Mouse (Mus musculus): ENCODE measurements around the gene Cdk19.

Gene Cdk19

DNA sequence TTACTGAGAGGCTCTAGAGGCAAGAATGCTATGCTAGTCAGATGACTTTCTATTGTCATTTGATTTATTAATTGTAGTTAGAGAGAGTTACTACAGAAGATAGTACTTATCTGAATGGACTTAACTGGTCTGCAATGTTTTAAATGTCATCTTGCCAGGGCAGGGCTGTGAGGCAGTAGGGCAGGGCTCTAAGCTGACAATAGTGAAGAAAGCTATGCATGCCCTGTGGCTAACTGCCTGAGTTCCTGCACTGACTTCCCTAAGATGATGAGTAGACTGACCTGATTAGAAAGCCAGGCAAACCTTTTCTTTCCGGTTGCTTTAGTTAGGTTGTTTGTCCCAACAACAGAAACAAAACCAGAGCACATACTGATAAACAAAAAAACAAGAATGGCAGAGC lies 102.7 kb downstream of the Cdk19 start:
- no peak for DNase-seq (ENCODE audit: inconsistent ontology term)

DNA sequence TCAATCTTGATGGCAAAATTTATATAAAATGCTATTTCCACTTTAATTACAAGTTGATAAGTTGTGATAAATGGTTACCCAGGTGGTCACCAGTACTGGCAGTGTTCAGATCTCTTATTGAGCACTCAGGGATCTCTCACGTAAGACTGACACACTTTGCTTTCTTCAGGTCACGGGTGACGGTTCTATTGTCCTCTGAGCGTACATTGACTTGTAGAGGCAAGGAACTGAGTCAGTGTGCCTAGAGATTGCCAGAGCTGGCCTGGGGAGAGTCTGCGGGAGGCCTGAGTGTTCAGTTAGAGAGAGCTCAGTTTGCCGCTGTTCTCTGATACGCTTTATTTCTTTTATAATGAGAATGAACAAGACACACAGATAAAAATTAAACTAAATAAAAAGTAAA lies 104.0 kb downstream of the Cdk19 start:
- peak; percentile 39 for DNase-seq (ENCODE audit: inconsistent ontology term)

DNA sequence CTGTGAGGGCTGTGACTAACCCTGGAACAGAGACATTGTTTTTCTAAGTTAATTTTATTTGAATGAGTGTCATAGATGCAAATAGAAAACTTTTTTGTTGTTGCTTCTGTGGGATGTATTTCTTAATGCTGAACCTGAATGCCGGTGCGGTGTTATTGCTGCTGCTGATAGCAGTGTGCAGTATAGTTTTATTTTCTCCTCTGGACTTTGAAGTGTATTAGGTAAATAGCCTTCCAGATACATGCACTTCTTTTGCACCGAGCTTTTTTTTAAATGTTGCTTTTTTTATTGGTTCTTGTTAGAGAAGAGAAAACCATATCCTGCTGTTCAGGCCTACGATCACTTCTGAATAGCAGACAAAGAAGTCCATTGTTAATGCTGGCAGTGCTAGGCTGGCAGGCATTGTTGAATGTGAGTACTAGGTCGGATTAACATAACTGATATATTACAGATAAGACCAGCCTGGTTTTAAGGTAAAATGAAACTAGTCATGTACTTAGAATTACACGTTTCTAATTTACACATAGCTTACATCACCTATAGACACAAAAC lies 104.5 kb downstream of the Cdk19 start:
- DNase-seq (ENCODE audit: inconsistent ontology term): peak; percentile 61

DNA sequence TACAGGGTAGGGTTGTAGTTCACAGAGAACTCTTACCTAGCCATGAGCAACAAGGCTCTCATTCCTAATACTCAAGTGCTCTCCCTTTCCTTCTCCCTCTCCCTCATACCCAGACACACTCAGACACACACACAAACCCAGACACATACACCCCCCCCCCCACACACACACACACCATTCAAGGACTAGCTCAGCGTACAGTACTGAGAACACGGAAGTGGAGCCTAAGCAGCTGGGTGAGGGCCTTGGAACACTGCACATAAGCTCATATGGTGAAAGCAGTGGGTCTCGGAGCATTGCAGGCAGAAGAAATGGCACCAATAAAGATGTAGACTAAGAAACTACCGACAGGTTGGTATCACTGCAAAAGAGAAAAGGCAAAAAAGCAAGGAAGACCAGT lies 105.2 kb downstream of the Cdk19 start:
- no peak for DNase-seq (ENCODE audit: inconsistent ontology term)

DNA sequence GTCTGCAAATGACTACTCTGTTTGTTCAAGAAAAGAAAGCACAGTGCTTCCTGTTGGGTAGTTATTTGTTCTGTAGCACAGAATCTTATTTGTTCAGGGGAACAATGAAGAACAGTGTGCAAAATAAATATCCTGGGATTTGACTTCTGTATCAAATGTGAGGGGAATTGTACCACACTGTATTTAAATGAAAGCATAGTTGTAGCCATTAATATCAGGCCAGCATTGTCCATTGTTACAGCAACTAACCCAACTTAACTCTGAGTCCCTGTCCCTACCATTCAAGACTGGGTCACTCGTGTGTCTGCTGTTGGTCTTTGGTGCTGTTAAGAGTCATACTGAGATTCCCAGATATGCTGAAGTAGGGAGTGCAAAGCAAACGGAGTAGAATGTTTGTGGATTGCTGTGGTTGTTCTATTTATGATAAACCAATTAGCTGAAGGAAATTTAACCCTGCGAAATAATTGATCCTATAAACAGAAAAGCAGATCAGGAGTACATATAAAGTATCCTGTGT lies 106.8 kb downstream of the Cdk19 start:
- DNase-seq (ENCODE audit: inconsistent ontology term): peak; percentile 32

DNA sequence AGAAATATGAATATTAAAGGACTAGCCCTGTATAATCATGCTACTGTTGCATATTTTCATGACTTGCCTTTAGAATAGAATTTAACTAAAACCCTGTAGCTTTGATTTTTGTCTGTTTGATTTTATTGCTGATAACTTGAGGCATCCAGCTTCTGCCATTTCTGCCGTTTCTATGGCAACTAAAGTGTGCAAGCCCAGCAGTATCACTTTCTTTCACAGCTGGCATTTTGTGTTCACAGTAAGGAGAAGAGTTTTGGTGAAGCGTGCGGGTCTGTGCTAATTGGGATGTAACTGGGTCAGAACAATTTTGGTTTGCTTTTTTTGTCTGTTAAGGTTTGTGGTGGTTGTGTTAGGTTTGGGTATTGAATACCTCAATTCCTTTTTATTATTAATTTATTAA lies 107.3 kb downstream of the Cdk19 start:
- DNase-seq (ENCODE audit: inconsistent ontology term): peak; percentile 40

DNA sequence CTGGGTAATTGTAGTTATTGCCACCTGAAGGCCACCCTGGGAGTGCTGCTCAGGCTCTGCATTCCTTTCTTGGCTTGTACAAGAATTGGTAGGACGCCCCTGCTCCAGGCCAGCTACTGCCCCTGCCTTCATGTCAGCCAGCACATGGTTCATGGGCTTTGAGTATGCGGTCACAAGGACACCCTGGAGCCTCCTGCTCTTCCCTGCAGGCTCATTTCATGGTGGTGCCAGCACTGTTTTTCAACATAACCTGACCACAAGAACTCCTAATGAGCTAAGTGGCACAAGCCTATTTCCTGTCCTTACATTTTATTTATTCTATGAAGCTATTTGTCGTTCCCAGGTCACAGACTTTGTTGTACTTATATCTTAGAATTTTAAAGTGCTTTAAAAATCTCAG lies 107.9 kb downstream of the Cdk19 start:
- peak; percentile 65 for DNase-seq (ENCODE audit: inconsistent ontology term)

DNA sequence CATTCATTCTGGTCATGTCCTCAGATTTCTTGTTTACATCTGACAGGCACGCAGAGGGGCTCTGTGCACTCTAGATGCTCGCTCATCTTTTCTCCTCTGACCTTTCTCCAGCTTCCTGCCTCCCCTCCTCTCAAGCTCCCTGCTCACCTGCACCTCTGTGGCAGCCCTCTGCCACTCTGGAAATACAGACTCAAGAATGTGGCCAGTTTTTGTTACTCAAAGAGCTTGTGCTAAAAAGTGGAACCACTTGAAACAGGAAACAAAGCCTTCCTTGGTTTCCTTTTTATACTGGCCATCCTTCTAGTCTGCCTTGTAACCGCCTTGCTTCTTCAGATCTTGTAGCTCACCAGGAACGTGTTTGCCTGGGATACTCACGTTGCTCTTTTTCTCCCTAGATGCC lies 108.6 kb downstream of the Cdk19 start:
- DNase-seq (ENCODE audit: inconsistent ontology term): no peak

DNA sequence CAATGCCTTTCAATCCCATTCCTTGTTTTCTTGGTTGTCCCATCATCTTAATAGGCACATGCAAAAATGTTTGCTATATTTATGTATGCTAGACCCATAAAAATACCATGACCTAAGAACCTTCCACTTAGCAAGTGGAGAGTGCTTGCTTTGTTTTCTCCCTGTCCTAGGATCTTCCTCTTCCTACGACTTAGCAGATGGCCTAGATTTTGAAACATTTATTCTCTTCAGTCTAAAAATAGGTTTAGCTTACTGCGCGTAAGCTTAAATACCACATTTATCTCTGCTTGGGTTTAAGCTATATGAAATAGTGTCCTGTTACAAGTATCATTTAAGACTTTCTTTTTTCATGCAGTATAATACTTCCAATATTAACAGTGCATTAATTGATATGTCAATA lies 109.1 kb downstream of the Cdk19 start:
- no peak for DNase-seq (ENCODE audit: inconsistent ontology term)

DNA sequence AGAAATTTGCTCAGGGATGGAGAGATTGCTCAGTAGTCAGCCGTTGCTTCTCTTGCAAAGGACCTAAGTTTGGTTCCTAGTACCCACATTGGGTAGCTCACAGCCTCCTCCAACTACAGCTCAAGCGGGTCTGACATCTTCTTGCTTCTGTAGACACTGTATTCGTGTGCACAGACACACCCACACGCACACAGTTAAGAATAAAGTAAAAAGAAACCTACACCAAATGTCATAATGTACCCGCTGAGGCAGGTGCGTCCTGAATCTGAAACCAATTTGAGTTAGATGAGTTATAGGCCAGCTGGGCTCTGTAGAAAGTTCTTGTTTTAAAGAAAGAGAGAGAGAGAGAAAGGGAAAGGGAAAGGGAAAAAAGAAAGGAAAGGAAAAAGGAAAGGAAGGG lies 110.2 kb downstream of the Cdk19 start:
- no peak for DNase-seq (ENCODE audit: inconsistent ontology term)

DNA sequence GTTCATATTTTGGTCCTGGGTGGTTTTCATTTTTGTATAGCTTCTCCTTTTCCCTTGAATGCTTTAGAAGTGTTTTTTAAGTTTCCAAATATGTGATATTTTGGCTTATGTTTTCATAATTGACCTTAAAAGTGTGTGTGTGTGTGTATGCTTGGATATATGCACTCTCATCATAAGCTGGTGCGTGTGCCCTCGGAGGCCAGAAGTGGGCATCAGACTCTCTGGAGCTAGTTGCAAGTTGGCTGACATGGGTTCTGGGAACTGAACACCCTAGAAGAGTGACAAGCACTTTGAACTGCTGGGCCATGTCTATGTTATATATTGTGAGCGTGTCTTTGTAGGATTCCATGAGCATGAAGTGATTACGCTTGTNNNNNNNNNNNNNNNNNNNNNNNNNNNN lies 110.8 kb downstream of the Cdk19 start:
- DNase-seq (ENCODE audit: inconsistent ontology term): no peak

DNA sequence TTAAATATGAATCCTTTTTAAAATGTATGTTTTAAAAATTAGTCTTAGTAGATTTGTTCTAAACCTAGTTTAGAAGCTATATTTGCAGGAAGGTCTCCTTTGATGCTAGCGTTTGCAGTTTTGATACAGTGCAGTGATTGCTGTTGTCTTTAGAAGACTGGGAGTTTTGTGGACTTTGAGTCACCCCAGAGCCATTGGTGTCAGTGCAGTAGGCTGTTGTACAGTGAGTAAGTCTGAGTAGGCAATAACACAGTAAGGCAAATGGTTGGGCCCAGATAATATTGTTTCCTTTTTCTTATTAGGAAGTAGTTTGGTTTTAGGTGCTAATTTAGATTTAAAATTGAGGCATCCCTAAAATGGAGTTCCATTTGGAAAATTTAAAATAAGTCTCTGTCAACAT lies 117.8 kb downstream of the Cdk19 start:
- DNase-seq (ENCODE audit: inconsistent ontology term): no peak

DNA sequence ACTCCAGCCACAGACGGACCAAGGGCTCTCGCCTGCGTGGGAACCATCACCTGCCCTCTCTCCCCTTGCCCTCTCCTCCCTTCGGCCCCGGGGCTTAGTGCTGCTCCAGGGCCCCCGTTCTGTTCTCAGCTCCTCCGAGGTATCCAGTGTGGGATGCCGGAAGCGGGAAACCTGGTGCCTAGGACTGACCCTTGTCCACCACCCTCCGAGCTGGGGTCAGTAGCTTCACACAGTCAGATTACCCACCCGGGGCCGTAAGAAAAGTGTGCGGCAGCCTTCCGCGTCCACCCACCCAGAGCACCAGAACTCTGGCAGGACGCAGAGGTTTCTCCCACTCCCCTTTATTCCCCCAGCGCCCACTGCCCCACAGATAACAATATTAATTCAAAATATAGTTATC lies 119.8 kb downstream of the Cdk19 start:
- DNase-seq (ENCODE audit: inconsistent ontology term): no peak

DNA sequence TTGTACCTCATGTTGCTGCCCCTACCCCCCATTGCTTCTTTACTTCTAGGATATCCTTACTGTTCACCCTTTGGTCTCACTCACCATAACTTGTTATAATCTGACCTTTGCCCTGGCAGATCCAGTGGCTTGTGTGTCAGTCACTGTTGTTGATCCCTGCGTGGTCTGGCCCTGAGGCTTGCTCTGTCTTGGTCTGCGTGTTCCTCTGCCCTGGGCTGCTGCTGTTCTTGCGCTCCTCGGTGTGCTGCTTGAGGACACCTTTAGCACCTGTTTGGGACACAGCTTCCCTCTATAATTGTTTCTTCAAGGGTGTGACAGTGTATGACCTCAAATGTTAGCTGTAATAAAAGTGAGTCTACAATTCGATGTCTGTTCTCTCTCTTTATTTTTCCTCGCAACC lies 122.0 kb downstream of the Cdk19 start:
- DNase-seq (ENCODE audit: inconsistent ontology term): no peak

DNA sequence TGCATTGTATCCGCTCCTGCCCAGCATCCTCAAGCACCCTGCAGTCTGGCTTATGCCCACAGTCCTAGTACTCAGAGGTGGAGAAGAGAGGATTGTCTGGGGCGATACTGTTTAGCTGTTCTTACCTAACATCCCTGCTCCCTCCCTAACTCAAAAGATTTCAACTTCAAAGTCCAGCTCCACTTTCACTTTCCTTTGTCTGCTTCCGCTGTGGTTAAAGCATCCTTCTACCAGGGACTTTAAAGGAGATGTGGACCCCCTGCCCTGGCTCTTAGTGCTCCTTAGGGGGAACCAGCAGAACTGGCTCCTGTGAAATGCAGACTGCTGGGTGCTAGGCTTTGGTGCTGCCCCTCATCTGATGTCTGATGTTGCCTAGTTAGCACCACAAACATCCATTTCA lies 122.9 kb downstream of the Cdk19 start:
- no peak for DNase-seq (ENCODE audit: inconsistent ontology term)

DNA sequence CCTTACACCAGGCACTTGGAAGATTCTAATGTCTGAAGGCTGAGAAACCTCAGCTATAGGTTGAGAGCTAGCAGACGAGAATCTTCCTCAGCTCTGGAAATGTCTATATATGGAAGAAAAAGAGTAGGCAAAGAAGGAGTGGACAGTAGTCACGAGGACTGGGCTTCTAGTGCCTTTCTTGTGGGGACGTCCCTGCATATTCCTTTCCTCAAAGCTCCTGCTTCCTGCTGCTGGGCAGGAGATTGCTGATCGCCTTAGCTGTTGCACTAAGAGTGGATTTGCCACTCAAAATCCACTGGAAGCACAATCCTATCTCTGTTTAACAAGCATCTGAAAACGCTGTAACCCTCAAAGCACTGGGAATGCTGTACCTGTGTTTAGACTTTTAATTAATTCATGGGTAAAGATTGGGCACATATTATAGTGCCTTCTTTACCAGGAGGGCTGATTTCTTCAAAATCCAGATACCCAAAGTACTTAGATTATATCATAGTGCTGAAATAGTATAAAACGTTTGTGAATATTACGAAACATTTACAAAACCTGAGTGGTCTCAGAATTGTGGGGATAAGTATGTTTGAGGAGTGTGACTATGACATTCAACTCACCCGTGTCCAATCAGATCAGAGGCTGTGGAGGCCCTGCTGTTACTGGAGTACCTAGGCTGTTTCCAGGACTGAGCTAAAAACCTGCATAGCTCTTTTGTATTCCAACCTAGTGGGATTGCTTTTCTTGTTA lies 128.0 kb downstream of the Cdk19 start:
- DNase-seq (ENCODE audit: inconsistent ontology term): no peak

DNA sequence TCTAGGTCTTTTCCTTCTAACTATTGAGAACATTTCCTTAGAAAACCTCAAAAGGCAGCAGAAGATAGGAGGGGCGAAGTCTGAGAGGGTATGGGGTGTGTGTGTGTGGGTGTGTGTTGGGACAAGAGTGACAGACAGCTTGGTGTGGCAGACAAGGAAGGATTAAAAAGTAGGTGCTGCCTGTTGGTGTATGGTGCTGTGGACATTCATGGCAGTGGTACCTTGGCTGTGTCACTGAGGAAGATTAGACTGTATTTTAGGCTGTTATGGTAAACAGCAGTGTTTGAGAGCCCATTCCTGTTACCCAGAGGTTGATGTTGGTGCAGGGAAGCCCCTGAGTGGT lies 128.5 kb downstream of the Cdk19 start:
- no peak for DNase-seq (ENCODE audit: inconsistent ontology term)

DNA sequence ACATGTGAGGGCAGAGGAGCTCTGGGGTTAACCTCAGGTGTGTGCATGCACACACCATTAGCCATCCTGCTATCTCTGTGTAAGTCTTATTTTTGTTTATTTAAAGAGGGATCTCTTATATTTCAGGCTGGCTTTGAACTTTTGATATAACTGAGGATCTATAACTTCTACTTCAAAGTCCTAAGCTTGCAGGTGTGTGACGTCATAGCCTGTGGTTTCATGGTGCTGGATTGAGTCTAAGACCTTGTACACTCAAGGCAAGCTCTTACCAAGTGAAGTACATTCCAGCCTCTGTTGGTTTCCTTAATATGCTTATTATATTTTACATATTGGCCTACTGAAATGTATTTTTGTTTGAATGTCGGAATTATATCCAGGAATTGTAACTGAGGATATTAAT lies 129.8 kb downstream of the Cdk19 start:
- no peak for DNase-seq (ENCODE audit: inconsistent ontology term)

DNA sequence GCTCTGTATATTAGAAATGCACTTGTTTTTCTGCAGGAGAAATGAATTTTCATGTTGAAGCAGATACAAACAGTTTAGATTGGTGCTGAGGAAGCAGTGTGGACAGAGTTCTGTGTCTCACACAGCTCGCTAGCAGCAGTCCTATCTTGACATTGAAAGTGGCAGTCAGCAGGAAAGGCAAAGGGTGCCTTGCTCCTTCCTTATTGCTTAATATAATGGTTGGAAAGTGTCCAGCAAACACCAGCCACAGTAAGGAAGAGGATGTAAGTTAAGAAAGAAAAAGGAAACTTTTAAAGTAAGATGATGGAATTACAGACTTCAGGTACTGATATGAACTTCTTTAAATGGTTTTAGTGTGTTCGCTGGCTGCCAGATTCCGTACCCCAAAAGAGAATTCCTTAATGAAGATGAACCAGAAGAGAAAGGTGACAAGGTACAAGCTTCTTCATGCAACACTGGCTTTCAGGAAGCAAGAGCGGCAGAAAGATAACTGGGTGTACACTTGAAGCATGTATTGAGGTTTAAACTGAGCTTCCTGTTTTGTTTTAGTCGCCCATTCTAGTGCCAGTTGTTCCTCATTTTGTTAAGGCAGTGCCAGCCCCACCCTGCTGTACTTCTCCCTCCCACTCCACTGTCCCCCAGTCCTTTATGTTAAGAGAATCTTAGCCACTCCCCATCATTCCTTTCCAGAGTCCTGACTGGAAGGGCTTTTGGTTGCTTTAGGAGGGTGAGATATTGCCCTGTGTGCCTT lies 137.3 kb downstream of the Cdk19 start:
- DNase-seq (ENCODE audit: inconsistent ontology term): no peak

DNA sequence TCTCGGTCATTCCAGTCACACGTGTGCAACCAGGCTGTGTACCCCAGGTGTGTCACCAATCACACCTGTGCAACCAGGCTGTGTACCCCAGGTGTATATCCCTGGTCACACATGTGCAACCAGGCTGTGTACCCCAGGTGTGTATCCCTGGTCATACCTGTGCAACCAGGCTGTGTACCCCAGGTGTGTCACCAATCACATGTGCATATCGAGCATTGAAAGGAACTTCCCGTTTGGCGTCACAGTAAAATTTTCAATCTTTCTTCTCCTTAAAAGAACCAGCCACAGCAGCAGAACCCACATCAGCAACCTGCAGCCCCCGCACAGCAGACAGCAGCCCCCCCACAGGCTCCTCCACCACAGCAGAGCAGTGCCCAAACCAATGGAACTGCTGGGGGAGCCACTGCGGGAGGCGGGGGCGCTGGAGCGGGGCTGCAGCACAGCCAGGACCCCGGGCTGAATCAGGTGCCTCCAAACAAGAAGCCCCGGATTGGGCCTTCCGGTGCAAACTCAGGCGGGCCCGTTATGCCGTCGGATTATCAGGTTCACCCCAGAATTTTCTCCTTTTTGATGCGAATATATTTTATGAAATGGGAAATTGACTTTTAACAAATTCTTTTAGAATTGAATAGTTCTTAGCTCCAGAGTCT lies 138.2 kb downstream of the Cdk19 start:
- no peak for DNase-seq (ENCODE audit: inconsistent ontology term)

DNA sequence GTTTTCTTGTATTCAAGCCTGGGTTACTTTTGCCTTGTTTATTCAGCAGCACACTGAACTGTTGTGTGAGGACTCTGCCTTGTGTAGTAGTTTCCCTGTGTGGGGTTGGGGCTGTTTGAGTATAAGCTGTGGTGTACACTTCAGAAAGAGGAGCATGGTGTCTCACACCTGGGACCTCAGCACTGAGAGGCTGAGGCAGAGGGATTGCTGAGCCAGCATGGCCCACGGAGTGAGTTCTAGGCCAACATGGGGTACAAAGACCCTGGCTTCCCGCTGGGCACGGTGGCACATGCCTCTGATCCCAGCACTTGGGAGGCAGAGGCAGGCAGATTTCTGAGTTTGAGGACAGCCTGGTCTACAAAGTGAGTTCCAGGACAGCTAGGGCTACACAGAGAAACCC lies 139.3 kb downstream of the Cdk19 start:
- no peak for DNase-seq (ENCODE audit: inconsistent ontology term)

DNA sequence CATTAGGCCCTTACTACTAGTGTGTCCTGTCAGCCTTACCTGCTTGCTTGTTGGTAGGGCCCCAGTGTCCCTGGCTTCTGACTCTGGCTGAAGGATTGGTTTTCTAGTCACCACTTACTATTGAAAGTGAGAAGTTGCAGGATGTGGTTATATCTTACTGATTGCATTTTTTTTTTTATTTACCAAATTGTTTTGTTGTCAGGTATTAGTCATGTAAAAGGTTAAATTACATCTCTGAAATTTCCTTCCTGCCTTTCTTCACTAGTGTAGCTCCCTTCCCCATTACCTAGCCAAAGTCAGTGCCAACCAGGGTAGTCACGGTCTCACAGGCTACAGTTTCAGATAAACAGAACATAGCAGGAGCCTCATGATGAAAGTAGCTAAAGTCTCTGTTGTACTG lies 139.9 kb downstream of the Cdk19 start:
- DNase-seq (ENCODE audit: inconsistent ontology term): no peak
